Mouse (Mus musculus): Measurements from ENCODE around the gene Smim27.

- TF ChIP-seq CTCF (IDR thresholded peaks at IDR 0.05; ENCODE audit: low read depth, low read length) (no peak), POLR2AphosphoS5 (IDR thresholded peaks at IDR 0.05; ENCODE audit: insufficient replicate concordance, low read depth, low read length) (no peak)
Measured at GRCm38 (mm10) chr4:40287415-40287814, 18.0 kb downstream of the Smim27 start.
